Mouse (Mus musculus) urinary bladder, postnatal 4 days (tissue): ENCODE measurements around the gene Gm29106.
"Not testable (repeated sequence)": the region's sequence is repeated elsewhere in the genome, so short reads cannot be mapped to it uniquely, and the experiment has no call there.

Experiments
- DNase-seq, 2 experiments: peaks; one replicate each; pipeline ENCODE4 v3.0.0; 2021 to 2022; ENCODE audit warnings: low spot score in 2 of 2

Gene Gm29106

GRCm38 (mm10) chr1:118176242-118176641, at the start of gene Gm29106:
Gene Gm29106 (plus strand): TSS chr1:118176542.
- not testable (repeated sequence) for DNase-seq

- DNase-seq: no peak
Measured at GRCm38 (mm10) chr1:118228540-118228939, 52.2 kb downstream of the Gm29106 start.

- DNase-seq: no peak
Measured at GRCm38 (mm10) chr1:118236032-118236431, 59.7 kb downstream of the Gm29106 start.
